Mouse (Mus musculus): ENCODE measurements at regions not wholly inside any gene's neighbourhood (a gene's known extent, or its start where the extent isn't known, plus 50 kb on each side); places are given as distances from the start of the nearest gene placed in this dataset.

- DNase-seq = peak in 1 of 2 experiments; percentile 12
Measured at GRCm38 (mm10) chr19:26834564-26834963, 51.1 kb upstream of the Gm815 start.

All from cerebellum, postnatal 36 days (tissue).